Mouse (Mus musculus) heart, adult 2 months (tissue): ENCODE results near the gene Mrpl38.

Source experiments
- CTCF ChIP-seq: fragments of 200-600 bp; IDR thresholded peaks from 2 replicates; pipeline ENCODE4 v1.8.1; 2022; ENCODE audit warnings: antibody characterized with exemption, mild to moderate bottlenecking, moderate library complexity
- EP300 ChIP-seq: fragments of 200-500 bp; IDR thresholded peaks from 2 replicates; pipeline ENCODE4 v1.6.1; 2011; ENCODE audit warnings: low read depth, low read length, control low read depth; ENCODE audit not compliant: insufficient read depth
- POLR2A ChIP-seq: fragments of 200-500 bp; IDR thresholded peaks from 2 replicates; pipeline ENCODE4 v1.6.1; 2011; ENCODE audit warnings: mild to moderate bottlenecking, low read depth, low read length, control low read depth; ENCODE audit not compliant: insufficient read depth

GRCm38 (mm10) chr11:116093771-116094565 lies 44.7 kb downstream of the Mrpl38 start:
- peak; percentile 23; the same call in 1 of the 2 replicates for TF ChIP-seq POLR2A
- no peak for TF ChIP-seq CTCF
- no peak for TF ChIP-seq EP300
